Mouse (Mus musculus) heart, postnatal 25 days (tissue): Measurements from ENCODE around the gene Tomm22. TPM values are rescaled to one million over a fixed set of nuclear protein-coding genes. Genes with fewer than 3 reads are reported as not detected.
"Not testable (repeated sequence)": the region's sequence is repeated elsewhere in the genome, so short reads cannot be mapped to it uniquely, and the experiment has no call there.

Experiments used
- DNase-seq: peaks from one replicate; pipeline ENCODE4 v3.0.0; 2022; ENCODE audit warnings: low spot score
- intact Hi-C: fragments of 180-260 bp; cut with DNase I; formaldehyde crosslinking; loops from one replicate; pipeline ENCODE4 v1.15.1; 2025
- total RNA-seq, 2 experiments: library from RNA; stranded (reverse); gene quantifications; 2 replicates each; pipeline ENCODE4 v1.2.3; 2021

Tomm22 gene
- total RNA-seq: 100 to 1,000 TPM; 120 to 122 TPM

- intact Hi-C loops: no loop called here
- peak; percentile 80 for DNase-seq
These were observed at the start of gene Tomm22 for GRCm38 (mm10) chr15:79670249-79670971. Gene Tomm22, plus strand, starts transcription at chr15:79670861.

- intact Hi-C loops: no loop called here
- no peak for DNase-seq
These were observed 40.2 kb upstream of the Tomm22 start for GRCm38 (mm10) chr15:79630471-79630870.

GRCm38 (mm10) chr15:79641135-79641817 is 29.4 kb upstream of the Tomm22 start:
- intact Hi-C loops: no loop called here
- DNase-seq: no peak

GRCm38 (mm10) chr15:79645483-79645882 is 25.2 kb upstream of the Tomm22 start:
- DNase-seq: no peak
- intact Hi-C loops: no loop called here

- no peak for DNase-seq
- intact Hi-C loops: no loop called here
These were observed 22.5 kb upstream of the Tomm22 start for GRCm38 (mm10) chr15:79648130-79648529.

- DNase-seq: no peak
- intact Hi-C loops: no loop called here
These were observed 20.1 kb upstream of the Tomm22 start for GRCm38 (mm10) chr15:79650569-79650968.

GRCm38 (mm10) chr15:79651481-79651880 is 19.2 kb upstream of the Tomm22 start:
- intact Hi-C loops: no loop called here

GRCm38 (mm10) chr15:79656451-79656850 is 14.2 kb upstream of the Tomm22 start:
- intact Hi-C loops: loop anchor here (5.0 kb wide), 1 partner anchor 71 kb away; no protein-coding TSS in a partner anchor

More at GRCm38 (mm10) chr15:79651481-79651880, 19.2 kb upstream of the Tomm22 start:
- DNase-seq: no peak

GRCm38 (mm10) chr15:79657837-79658530 is 12.7 kb upstream of the Tomm22 start:
- intact Hi-C loops: loop anchor here (5.0 kb wide), 1 partner anchor 69 kb away; no protein-coding TSS in a partner anchor
- peak; percentile 54 for DNase-seq

More at GRCm38 (mm10) chr15:79656451-79656850, 14.2 kb upstream of the Tomm22 start:
- DNase-seq: no peak

GRCm38 (mm10) chr15:79658531-79659375 is 11.9 kb upstream of the Tomm22 start, which contains the start of the genes Fam227a and Cby1:
Gene Fam227a, minus strand, starts transcription at chr15:79658956.
Gene Cby1, plus strand, starts transcription at chr15:79659199.
- intact Hi-C loops: loop anchor here (5.0 kb wide), 1 partner anchor 69 kb away; no protein-coding TSS in a partner anchor
- peak; percentile 91 for DNase-seq

GRCm38 (mm10) chr15:79661852-79662251 is 8.8 kb upstream of the Tomm22 start:
- intact Hi-C loops: no loop called here
- no peak for DNase-seq

GRCm38 (mm10) chr15:79664666-79665065 is 6.0 kb upstream of the Tomm22 start:
- no peak for DNase-seq
- intact Hi-C loops: no loop called here

- intact Hi-C loops: no loop called here
- no peak for DNase-seq
These were observed 1.5 kb upstream of the Tomm22 start for GRCm38 (mm10) chr15:79669195-79669594.

- DNase-seq: no peak
- intact Hi-C loops: no loop called here
These were observed 275 bp downstream of the Tomm22 start for GRCm38 (mm10) chr15:79670972-79671299.

GRCm38 (mm10) chr15:79671828-79672348 is 1.2 kb downstream of the Tomm22 start:
- intact Hi-C loops: loop anchor here (2.0 kb wide), 1 partner anchor 15 kb away; the partner anchor contains the start of gene Josd1

GRCm38 (mm10) chr15:79677936-79678335 is 7.3 kb downstream of the Tomm22 start:
- intact Hi-C loops: no loop called here
- DNase-seq: no peak

More at GRCm38 (mm10) chr15:79671828-79672348, 1.2 kb downstream of the Tomm22 start:
- not testable (repeated sequence) for DNase-seq

- DNase-seq: no peak
- intact Hi-C loops: no loop called here
These were observed 11.3 kb downstream of the Tomm22 start for GRCm38 (mm10) chr15:79681973-79682372.

- intact Hi-C loops: no loop called here
- no peak for DNase-seq
These were observed 12.5 kb downstream of the Tomm22 start for GRCm38 (mm10) chr15:79683146-79683545.
